Mouse (Mus musculus): ENCODE measurements at regions not wholly inside any gene's neighbourhood (a gene's known extent, or its start where the extent isn't known, plus 50 kb on each side); places are given as distances from the start of the nearest gene placed in this dataset.

DNA sequence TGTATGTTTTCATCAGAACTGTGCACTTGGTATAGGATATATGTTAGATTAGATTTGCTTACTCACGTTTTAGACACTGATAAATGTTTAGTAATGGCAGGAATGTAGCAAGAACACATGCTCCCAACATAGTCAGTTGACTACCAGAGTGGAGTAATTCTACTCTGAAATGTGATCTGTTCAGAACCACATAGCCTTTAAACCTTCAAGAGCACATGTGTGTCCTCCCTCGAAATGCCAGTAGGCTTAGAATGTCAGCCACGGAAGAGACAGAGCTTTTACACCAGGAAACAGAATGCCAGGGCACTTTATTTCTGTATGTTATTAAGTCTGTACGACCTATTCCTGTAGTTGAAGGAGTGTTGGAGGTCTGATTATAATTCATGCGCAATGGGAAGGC, 51.3 kb upstream of the Cd28 start:
- no peak for DNase-seq

DNA sequence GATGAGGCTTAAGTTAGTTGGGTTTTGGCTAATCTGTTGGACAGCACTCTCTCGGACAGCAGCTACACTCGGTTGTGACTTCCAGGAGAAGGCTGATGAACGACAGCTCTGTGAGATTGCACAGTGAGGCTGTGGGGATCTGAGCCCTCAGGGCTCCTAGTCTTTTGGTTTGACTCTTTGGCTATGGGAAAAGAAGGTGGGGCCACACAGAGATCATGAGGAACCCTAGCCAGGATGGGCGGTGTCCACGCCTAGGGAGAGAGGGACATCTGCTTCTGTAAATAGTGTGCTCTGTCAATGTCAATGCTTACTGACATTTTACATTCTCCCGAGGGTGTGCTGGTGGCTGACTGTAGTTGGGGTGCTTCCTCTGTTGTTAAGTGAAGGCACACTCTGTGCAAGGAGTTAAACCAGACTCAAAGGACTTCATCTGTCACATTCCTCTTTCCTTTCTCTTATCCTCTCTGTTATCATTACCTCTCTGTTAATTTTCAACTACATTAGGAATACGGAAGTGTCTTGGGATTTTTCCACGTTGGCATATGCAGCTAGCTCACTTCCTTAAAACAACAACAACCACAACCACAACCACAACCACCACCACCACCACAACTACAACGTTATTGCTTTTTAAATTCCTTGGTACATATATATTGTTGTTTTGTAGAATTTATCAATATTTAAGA, 54.2 kb upstream of the Cd28 start:
- DNase-seq: no peak

DNA sequence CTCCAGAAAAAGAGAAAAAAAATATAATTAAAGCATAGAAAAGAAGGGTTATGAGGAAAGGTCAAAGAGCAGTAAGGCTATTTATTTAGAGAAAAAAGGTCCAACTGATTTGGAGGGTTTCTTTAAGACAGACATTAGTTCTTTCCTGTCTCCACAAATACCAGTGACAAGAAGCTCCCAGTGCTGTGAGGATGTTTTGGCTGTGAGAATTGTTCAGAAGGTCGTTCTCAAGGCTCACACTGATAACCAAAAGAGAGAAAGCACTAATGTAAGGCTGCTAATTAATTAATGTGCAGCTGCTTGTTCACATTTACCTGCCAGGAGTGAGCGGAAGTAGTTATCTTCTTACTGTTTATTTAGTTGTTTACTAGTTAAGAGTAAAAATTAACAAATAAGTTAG, 54.7 kb upstream of the Cd28 start:
- no peak for DNase-seq

DNA sequence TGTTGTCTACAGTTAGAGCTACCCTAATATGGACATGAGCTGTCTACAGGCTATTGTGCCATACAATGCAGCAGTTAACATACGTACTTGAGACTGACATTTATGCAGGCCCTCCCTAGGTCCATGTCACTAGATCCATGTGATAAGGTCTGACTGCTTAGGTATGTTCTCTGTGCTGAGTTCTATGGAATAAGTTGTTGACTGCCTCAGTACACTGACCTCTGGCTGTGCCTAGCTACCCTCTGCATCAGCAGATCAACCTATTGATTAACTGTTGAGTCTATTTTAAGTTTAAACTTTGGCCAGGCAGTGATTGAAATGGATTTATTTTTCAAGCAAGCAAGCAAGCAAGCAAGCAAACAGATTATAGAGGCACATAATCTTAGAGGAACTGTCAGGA, 57.0 kb upstream of the Cd28 start:
- no peak for DNase-seq

DNA sequence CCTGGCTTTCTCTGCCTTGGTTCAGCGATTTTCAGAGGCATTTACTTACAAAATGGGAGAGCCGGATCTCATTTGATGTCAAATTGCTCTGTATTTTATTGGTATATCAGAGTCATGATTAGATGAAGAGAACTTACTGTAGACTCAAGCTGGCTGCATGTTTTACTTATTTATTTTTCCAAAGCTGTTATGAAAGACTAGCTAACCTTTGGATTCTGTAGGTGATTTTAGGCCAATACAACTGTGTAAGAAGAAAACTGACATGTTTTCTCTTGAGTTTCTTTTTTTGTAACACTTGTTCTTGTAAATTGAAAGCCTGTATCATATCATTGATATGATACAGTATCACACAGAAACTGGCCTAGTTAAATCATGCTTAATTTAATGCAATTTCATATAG, 57.6 kb upstream of the Cd28 start:
- no peak for DNase-seq

DNA sequence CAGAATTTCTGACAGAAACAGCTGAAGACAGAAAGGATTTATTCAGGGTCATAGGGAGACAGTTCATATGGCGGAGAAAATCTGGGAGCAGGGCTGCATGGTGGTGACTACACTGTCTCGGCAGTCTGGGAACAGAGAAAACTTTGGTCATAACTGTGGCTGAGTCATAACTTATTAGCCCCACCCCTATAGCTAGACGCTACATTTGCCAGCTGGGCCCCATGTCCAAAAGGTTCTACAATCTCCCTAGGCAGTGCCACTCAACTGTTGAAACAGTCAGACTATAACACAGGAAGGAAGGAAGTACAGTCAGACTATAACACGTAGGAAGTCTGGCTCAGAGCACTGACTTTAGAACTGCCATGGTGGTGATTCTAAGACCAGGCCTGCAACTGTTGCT, 58.2 kb upstream of the Cd28 start:
- no peak for DNase-seq

DNA sequence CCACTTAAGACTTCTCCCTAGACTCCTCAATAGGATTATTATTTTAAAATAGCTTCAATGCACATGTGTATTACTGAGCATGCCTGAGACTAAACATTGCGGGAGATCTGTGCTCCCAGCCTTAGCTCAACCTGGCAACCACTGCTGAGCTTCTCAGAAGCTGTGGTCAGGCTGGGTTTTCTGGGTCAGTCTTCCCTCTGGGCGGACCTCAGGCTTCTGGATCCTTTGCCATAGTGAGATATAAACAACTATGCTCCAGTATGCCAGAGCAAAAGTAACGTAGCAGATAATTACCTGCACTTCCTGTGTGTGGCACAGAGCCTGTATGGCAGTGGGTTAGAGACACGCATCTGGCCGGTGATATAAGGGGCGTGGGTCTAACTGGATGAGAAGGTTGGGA, 59.1 kb upstream of the Cd28 start:
- DNase-seq: no peak

DNA sequence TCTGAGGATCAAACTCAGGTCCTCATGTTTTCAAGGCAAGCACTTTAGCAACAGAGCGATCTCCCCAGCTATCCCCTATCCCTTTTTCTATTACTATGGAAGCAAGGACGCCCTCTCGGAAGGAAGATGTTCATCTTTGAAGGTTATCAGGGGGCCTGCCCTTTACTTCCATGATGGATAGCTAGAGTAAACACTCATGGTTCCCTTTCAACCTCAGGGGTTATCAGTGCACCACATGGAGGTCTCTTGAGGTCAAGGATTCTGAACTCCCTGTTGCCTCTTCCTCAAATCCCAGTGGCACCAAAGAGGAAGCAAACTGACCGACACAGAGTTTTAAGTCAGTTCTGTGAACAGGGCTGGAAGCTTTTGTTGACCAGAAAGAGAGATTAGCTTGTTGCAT, 59.6 kb upstream of the Cd28 start:
- DNase-seq: peak; percentile 45 to 61

DNA sequence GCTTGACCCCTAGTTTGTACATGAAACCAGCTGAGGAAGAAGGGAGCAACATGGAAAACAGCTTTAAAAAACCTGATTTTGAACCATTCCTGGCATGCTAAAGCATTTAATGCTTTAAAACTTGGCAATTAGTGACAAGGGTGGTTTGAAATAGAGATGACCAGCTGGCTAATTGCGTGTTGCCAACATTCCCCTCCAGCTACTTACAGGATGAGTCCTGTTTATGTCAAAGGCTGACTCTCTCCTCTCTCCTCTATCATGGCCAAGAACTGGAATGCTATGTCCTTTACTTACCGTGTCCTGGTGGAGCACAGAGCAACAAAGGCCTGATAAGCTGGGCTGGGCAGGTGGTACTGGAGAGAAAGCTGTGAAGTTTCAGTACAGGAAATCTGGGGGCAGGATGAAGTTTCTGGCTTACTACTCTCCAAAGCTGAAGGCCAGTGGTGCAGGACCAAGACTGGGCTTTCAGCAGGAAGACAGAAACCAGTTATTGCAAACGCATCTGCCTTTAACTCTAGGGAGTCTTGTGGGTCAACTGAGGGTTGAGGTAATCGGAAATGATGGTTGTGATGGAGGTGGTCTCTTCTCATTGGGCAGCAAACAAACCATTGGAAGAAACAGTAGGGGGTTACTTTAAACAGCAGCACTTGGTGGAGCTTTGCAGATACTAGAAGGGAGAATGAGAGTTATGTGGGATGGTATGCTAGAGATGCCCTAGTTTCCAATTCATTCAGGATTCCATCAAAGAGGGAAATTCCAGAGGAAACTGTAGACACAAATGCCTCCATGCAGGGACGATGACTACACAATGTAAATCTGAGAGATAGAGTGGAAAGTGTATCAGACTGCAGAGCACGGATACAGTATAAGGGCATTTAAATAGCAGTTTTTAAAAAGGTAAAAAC, 60.7 kb upstream of the Cd28 start:
- no peak for DNase-seq

DNA sequence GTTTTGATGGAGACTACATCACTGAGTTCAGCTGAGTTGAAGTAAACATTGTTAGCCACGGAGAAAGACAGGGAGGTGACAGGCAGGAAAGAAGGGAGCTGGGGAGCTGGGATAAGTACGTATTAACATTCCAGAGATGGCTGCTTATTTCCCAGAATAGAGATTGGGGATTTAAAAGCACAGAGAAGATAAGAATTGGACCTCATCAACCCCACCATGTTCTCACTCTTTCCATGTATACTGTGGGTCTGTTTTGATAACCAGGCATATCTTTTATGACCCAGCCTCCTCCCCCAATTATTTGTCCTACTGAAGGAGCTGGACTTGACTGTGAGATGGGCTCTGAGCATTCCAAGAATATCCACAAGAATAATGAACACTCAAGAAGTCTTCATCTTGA, 61.4 kb upstream of the Cd28 start:
- peak in 1 of 2 experiments; percentile 56 for DNase-seq

DNA sequence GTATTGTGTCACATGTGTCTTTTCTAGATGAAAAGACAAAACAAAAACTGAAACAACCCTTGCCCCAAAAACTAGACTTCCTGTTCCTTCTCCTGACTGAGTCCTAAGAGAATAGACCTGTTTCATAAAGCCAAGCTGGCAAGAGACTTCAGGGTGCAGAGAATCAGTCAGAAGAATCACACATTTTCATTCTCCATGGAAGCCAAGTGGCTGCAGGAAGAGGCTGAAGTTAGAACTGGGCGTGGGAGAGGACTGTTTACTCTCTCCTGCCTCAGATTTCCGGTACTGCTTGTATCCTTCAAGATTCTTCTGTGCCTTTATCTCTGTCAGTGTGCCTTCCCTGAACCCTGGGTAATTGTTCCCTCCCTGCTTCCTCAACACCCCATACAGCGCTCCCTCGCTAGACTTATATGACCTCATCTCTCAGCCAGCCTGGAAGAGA, 64.0 kb upstream of the Cd28 start:
- DNase-seq: peak in 1 of 2 experiments; percentile 55

DNA sequence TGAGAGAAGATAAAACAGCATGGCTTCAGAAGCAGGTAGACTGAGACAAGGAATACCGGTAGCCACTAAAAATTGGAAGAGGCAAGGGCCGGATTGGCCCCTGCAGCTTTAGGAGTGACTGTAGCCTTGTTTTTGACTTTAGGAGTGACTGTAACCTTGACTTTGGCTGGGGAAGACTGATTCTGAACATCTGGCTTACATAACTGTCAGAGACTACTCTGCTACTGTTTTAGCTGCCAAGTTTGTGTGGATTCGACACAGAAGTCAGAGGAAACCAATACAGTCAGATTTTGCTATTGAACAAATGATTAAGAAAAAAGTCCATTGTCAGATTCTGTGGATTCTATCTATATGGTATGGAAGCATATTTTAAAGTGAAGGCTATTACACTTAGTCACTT, 66.4 kb upstream of the Cd28 start:
- DNase-seq: peak in 1 of 2 experiments; percentile 47

DNA sequence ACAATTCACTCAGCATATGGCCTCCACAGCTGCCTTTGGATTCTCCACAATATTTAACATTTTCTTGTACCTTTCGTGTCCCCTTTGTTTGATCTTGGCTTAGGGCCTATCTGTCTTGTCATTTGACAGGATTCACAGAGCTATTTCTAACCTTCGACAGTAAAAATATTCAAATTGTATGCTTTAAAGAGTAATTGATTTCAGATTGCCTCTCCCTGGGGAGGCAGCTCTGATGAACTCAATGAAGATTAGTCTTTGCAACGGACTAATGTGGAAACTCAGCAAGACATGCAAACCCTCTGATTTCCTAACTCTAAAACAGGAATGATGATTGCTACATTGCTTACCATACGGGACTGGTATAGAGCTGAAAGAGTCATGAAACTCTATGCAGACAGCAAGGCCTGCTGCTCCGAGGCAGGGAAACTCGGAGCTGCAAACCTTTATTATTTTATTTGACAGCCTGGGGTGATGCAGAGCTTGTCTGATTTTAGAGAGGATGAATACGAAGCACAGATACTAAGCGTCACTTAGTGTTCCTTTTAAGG, 67.2 kb upstream of the Cd28 start:
- DNase-seq: no peak

DNA sequence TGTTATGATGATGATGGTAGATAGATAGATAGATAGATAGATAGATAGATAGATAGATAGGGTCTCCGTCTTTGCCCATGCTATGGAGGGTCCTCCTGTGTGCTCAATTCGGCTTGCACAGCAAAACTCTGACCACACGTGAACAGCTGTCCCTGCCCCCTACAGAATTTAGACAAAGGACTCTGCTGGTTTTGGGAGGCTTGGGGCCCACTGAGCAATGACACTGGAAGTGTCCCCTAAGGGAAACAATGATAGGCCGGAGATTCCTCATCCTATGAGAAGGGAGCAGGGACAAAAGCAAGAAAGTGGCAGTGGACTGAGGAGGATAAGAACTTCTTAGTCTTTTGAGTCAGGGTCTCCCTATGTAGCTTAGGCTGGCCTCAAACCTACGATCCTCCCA, 69.8 kb upstream of the Cd28 start:
- DNase-seq: no peak

DNA sequence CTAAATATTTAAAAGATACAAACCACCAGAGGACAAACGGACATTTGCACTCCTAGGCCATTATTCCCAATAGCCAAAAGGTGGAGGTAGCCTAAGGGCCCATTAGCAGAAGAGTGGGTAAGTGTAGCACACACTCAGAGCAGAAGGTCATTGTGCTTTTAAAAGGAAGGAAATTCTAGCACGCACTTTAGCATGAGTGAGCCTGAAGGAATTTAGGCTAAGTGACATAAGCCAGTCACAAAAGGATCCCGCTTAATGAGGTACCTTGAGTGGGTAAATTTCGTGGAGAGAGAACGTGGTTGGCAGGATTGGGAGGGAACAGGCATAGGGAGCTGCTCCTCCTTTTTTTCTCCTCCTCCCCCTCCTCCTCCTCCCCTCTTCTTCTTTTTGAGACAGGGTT, 70.4 kb upstream of the Cd28 start:
- no peak for DNase-seq

DNA sequence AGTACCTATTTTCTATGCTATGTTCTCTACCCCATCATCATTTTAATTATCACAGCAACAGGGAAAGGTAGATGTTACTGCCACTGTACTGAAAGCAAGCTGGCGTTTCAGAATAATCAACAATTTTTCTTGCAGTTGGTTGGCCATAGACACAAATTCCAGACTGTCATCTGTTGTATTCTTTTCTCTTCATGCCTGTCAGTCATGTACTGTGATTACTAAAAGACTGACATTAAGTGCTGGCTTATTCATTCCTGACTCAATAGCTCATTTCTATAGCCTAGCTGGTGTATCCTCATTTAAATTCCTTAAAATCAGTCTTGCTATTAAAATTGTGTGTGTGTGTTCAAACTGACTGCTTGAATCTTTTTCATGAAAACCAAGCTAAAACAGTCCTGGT, 71.4 kb upstream of the Cd28 start:
- DNase-seq: no peak

DNA sequence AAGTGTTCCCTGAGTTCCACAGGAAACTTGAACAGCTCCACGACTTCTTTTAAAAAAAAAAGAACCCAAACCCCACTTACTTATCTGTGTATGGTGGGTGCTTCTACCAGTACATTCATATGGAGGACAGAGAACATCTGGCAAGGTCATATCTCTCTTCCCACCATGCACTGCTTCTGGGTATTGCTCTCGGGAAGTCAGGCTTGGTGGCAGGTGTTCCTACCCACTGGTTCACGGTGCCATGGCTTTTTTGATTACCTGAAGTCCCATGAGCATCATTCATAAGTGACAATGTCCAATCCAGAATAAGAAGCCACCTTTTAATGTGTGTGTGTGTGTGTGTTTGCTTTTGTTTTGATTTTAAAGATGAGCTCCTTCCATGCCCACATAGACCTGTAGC, 73.8 kb upstream of the Cd28 start:
- no peak for DNase-seq

DNA sequence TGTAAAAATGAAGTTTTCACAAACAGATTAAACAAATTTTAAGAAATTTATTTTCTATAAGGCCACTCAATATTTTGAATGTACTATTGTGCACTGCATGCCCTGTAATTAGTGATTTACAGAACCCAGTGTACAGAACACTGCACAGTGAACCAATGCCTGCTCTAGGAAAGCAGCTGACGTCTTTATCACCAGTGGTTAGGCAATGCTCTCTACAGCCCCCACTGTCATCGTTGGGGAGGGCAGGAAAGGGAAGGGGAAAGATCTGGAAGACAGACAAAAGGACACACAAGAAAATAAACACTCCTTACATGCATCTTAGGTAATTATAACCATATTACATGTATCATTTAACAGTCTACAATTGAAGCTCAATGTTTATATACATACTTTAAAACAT, 74.4 kb upstream of the Cd28 start:
- peak; percentile 47 to 69 for DNase-seq

DNA sequence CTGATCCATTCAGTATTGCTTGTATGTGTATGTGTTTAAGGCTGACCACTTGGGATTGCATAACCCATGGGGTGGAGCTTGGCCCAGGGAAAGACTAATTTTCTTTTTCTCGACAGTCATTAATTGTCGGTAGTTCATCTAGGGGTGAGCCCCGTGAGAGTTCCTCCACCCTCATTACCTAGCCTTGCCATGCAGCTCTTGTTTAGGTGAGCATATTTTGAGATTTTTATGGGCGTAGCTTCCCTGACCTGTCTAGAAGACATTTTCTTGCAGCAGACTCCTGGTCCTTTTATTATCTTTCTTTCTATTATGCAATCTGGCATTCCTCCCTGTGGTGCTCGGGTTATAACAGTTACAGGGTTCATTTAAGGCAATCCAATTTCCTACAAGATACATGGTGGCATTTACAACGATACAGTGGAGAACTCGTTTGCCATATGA, 74.4 kb upstream of the Raph1 start:
- DNase-seq: peak; percentile 25 to 32

DNA sequence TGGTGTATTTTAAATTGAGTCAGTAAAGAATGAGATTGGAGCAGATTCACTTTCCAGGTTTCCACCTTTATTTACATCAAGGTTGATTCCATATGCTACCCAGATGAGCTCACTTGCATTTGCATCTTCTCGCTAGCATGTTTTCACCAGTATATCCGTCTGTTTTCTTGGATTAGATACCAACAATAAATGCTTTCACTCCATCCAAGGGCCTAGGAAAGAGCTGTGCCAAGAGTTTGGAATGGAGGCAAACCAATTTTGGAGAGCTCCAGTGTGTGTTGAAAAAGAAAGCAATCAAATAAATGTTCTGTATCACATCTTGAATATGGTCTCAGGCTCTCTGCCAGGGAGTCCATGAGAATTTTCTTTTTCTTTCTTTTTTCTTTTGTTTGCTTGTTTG, 72.6 kb upstream of the Raph1 start:
- DNase-seq: no peak

DNA sequence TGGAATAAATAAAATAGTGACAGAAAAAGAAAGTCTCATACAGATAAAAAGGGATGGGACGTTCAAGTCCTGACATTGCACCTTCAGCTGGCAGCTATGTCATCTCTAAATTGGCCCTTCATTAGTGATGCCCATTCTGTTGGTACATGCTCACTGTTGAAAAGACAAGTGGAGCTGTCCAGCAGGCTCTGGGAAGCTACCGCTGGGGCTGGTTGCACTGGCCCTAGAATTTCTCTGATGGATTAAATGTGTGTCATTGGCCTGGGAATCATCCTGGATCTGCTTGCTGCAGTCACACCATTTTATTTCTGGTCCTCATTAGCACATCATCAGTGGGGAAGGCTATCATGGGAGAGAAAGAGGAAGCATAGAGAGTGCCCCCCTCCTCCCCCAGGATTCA, 72.2 kb upstream of the Raph1 start:
- no peak for DNase-seq

DNA sequence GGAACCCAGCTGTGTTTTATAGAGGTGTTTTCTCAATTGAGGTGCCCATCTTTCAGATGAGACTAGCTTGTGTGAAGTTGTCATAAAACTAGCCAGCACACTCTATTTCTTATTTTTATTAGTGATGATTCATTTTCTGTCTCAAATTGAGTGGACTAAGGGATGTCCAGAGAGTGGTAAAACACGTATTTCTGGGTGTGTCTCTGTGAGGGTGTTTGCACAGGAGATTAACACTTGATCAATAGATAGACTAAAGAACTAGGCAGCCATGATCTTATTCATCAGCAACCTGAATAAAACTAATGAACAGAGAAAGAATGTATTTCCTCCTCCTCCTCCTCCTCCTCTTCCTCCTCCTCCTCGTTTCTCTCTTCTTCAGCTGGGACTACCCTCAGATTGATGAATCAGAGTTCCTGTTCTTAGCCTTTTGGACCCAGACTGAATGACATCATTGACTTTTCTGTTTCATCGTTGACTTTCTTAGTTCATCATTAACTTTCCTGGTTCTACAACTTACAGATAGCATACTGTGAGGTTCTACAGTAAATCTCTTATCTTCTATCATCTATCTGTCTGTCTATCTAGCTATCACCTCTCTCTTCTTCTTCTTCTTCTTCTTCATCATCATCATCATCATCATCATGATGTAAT, 70.0 kb upstream of the Raph1 start:
- no peak for DNase-seq

DNA sequence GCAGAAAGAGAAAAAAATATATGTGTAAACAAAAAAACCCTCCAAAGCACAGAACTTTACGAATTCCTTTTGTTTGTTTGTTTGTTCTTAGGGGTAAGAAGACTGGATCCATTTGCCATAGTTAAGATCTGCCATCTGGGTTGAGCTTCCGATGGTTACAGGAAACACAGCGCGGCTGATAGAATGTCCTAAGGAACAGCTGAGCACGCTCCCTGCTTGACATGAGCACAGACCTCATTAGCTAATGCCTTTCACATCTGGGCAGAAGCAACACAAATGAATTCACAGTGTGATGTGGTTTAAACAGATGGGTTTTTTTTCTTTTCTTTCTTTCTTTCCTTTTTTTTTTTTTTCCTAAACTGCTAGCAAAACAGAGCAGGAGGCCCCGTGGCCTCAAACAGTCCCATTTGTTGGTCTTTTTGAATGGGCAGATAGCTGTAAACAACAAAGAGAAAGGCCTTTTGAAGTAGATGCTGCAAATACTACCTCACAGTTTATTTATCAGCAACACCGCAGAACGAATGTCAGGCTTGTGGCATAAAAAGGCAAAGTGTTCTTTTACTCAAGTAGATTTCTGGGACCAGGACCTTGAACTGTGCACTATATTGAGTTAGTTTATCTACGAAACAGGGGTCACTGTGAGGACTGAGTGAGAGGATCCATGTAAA, 61.0 kb upstream of the Raph1 start:
- peak in 1 of 2 experiments; percentile 21 for DNase-seq

All from kidney, postnatal 36 days (tissue).